Mouse (Mus musculus) urinary bladder, adult 18-20 months (tissue): ENCODE results near the gene Nme7.

Experiments used
- DNase-seq, 2 experiments: peaks; one replicate each; pipeline ENCODE4 v3.0.0; 2022; ENCODE audit warnings: low spot score in 2 of 2, mixed read lengths in 2 of 2

Nme7 gene

GRCm38 (mm10) chr1:164384354-164384753 is 80.4 kb downstream of the Nme7 start:
- DNase-seq = no peak

- DNase-seq = no peak
These were observed 81.1 kb downstream of the Nme7 start for GRCm38 (mm10) chr1:164384972-164385371.

GRCm38 (mm10) chr1:164389743-164390142 is 85.8 kb downstream of the Nme7 start:
- no peak for DNase-seq

GRCm38 (mm10) chr1:164392176-164392575 is 88.3 kb downstream of the Nme7 start:
- no peak for DNase-seq

GRCm38 (mm10) chr1:164395131-164395780 is 91.3 kb downstream of the Nme7 start:
- DNase-seq = no peak

- DNase-seq = no peak
These were observed 93.8 kb downstream of the Nme7 start for GRCm38 (mm10) chr1:164397672-164398071.

GRCm38 (mm10) chr1:164399578-164399977 is 95.7 kb downstream of the Nme7 start:
- no peak for DNase-seq

GRCm38 (mm10) chr1:164405385-164405802 is 101.5 kb downstream of the Nme7 start:
- DNase-seq = peak in 1 of 2 experiments; percentile 14

GRCm38 (mm10) chr1:164406506-164406905 is 102.6 kb downstream of the Nme7 start:
- DNase-seq = no peak

GRCm38 (mm10) chr1:164408655-164409054 is 104.7 kb downstream of the Nme7 start:
- no peak for DNase-seq

GRCm38 (mm10) chr1:164411306-164411705 is 107.4 kb downstream of the Nme7 start:
- no peak for DNase-seq

GRCm38 (mm10) chr1:164412906-164413305 is 109.0 kb downstream of the Nme7 start:
- no peak for DNase-seq

GRCm38 (mm10) chr1:164413608-164414007 is 109.7 kb downstream of the Nme7 start:
- no peak for DNase-seq

GRCm38 (mm10) chr1:164415347-164415751 is 111.4 kb downstream of the Nme7 start:
- DNase-seq = no peak

- DNase-seq = no peak
These were observed 112.9 kb downstream of the Nme7 start for GRCm38 (mm10) chr1:164416692-164417394.

- no peak for DNase-seq
These were observed 113.7 kb downstream of the Nme7 start for GRCm38 (mm10) chr1:164417604-164418003.

- no peak for DNase-seq
These were observed 114.4 kb downstream of the Nme7 start for GRCm38 (mm10) chr1:164418320-164418719.

- no peak for DNase-seq
These were observed 115.5 kb downstream of the Nme7 start for GRCm38 (mm10) chr1:164419401-164419800.

- no peak for DNase-seq
These were observed 116.9 kb downstream of the Nme7 start for GRCm38 (mm10) chr1:164420623-164421354.

- no peak for DNase-seq
These were observed 122.3 kb downstream of the Nme7 start for GRCm38 (mm10) chr1:164426227-164426626.

- no peak for DNase-seq
These were observed 123.9 kb downstream of the Nme7 start for GRCm38 (mm10) chr1:164427777-164428176.

GRCm38 (mm10) chr1:164428644-164429043 is 124.7 kb downstream of the Nme7 start:
- no peak for DNase-seq

GRCm38 (mm10) chr1:164432649-164433048 is 128.7 kb downstream of the Nme7 start:
- no peak for DNase-seq
